Mouse (Mus musculus) left cerebral cortex, postnatal 25 days (tissue): ENCODE data around the gene Srsf7. TPM values are rescaled to one million over a fixed set of nuclear protein-coding genes. Genes with fewer than 3 reads are reported as not detected.

Experiments used
- DNase-seq, 2 experiments: peaks; one replicate each; pipeline ENCODE4 v3.0.0; 2022; ENCODE audit warnings: low spot score in 2 of 2, mixed read lengths in 1 of 2
- intact Hi-C: fragments of 180-260 bp; cut with DNase I; formaldehyde crosslinking; loops from one replicate; pipeline ENCODE4 v1.15.1; 2025
- total RNA-seq, 2 experiments: library from RNA; stranded (reverse); gene quantifications; 2 replicates each; pipeline ENCODE4 v1.2.3; 2021

The Srsf7 gene
- total RNA-seq, 2 experiments from 2014 or later = 109 to 111 TPM

- intact Hi-C loops = loop anchor here (2.0 kb wide), 1 partner anchor 41 kb away; the partner anchor contains the start of gene Galm
Observed at GRCm38 (mm10) chr17:80167436-80167835, 39.7 kb downstream of the Srsf7 start.

GRCm38 (mm10) chr17:80166346-80166745 is 40.8 kb downstream of the Srsf7 start:
- peak; percentile 41 to 76 for DNase-seq
- intact Hi-C loops = loop anchor here (1.0 to 2.0 kb wide), 3 partner anchors 40 to 87 kb away; partner anchors contain the start of gene Galm

More at GRCm38 (mm10) chr17:80167436-80167835, 39.7 kb downstream of the Srsf7 start:
- DNase-seq = no peak

GRCm38 (mm10) chr17:80165741-80166140 is 41.4 kb downstream of the Srsf7 start:
- intact Hi-C loops = loop anchor here (1.0 to 2.0 kb wide), 3 partner anchors 39 to 86 kb away; partner anchors contain the start of gene Galm
- peak; percentile 78 to 97 for DNase-seq

GRCm38 (mm10) chr17:80163991-80164390 is 43.1 kb downstream of the Srsf7 start:
- intact Hi-C loops = no loop called here
- DNase-seq = no peak

- intact Hi-C loops = no loop called here
- peak; percentile 42 to 66 for DNase-seq
Observed at GRCm38 (mm10) chr17:80160454-80160853, 46.7 kb downstream of the Srsf7 start.

- DNase-seq = no peak
- intact Hi-C loops = no loop called here
Observed at GRCm38 (mm10) chr17:80157489-80157888, 49.6 kb downstream of the Srsf7 start.

- intact Hi-C loops = no loop called here
- DNase-seq = no peak
Observed at GRCm38 (mm10) chr17:80156905-80157304, 50.2 kb downstream of the Srsf7 start.

DNA sequence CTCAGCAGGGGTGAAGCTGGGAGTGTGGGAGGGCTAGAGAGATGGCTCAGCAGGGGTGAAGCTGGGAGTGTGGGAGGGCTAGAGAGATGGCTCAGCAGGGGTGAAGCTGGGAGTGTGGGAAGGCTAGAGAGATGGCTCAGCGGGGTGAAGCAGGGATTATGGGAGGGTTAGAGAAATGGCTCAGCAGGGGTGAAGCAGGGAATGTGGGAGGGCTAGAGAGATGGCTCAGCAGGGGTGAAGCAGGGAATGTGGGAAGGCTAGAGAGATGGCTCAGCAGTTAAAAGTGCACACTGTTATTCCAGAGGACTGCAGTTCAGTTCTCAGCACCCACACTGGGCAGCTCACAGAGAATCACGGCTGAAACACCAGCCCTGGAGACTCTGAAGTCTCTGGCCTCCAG is 53.5 kb downstream of the Srsf7 start:
- DNase-seq = no peak
- intact Hi-C loops = no loop called here

- intact Hi-C loops = no loop called here
- DNase-seq = no peak
Observed at GRCm38 (mm10) chr17:80152767-80153630, 54.1 kb downstream of the Srsf7 start.

GRCm38 (mm10) chr17:80151353-80151752 is 55.8 kb downstream of the Srsf7 start:
- intact Hi-C loops = no loop called here
- DNase-seq = no peak

Other genes starting within 250 kb of the Srsf7 start
- 10 to 100 TPM; 55.4 to 63.6 TPM for gene Hnrnpll, start 145.0 kb downstream of the Srsf7 start, total RNA-seq
- gene Galm, start 79.8 kb downstream of the Srsf7 start, total RNA-seq = 1 to 10 TPM; 1.8 to 2.2 TPM
- gene Ttc39d, start 153 bp upstream of the Srsf7 start, total RNA-seq = under 1 TPM in 1 of 2 experiments, not detected in 1; 0.28 TPM
- gene Gemin6, start 17.1 kb upstream of the Srsf7 start, total RNA-seq = 1 to 10 TPM; 4.1 to 5.5 TPM
- gene Morn2, start 82.9 kb upstream of the Srsf7 start, total RNA-seq = 10 to 100 TPM; 14.9 to 19.0 TPM
- gene Dhx57, start 83.2 kb upstream of the Srsf7 start, total RNA-seq = 10 to 100 TPM; 41.8 to 41.9 TPM
- 1 to 10 TPM; 1.8 to 2.3 TPM for gene Arhgef33, start 100.1 kb upstream of the Srsf7 start, total RNA-seq
- 1 to 10 TPM; 1.8 to 3.9 TPM for gene Gm10190, start 166.2 kb upstream of the Srsf7 start, total RNA-seq